Mouse (Mus musculus) kidney, adult 2 months (tissue): ENCODE measurements around the gene Dnhd1.

Experiments
- CTCF ChIP-seq: fragments of 200-500 bp; conservative IDR thresholded peaks from 2 replicates; pipeline ENCODE4 v1.5.1; 2011; ENCODE audit warnings: low read depth, mild to moderate bottlenecking, control low read depth, low read length, moderate library complexity, mixed read lengths; ENCODE audit not compliant: insufficient read depth, insufficient read length
- POLR2A ChIP-seq: fragments of 200-500 bp; IDR thresholded peaks from one replicate; pipeline ENCODE4 v1.6.1; 2011; ENCODE audit warnings: low read depth, low read length, control low read depth

DNA sequence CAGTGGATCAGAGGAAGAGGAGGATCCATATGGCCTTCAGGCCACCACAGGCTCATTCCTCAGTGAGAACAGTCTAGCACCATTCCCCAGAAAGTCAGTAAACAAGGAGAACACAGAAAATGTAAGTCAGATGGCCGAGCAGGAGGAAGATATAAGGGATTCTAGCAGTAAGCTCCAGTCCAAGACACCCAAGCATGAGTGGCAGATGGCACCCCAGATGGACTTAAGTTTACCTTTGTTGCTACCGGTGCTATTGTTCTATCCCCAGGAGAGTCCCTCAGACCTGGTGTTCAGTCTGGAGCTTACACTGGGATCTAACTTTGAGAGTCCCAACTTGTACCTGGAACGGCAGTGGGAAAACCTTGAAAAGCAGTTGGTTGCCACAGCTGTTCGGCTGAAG lies 53.2 kb downstream of the Dnhd1 start:
- TF ChIP-seq CTCF (no peak), POLR2A (no peak)
